Mouse (Mus musculus): ENCODE measurements at regions not wholly inside any gene's neighbourhood (a gene's known extent, or its start where the extent isn't known, plus 50 kb on each side); places are given as distances from the start of the nearest gene placed in this dataset.
"Not testable (repeated sequence)": the region's sequence is repeated elsewhere in the genome, so short reads cannot be mapped to it uniquely, and the experiment has no call there.

- DNase-seq (ENCODE audit: low read depth, low spot score): no peak
Observed at GRCm38 (mm10) chr11:7812436-7812835, 598.7 kb upstream of the Igfbp3 start.

- DNase-seq (ENCODE audit: low read depth, low spot score): peak; percentile 4
Observed at GRCm38 (mm10) chr11:7809741-7810140, 596.0 kb upstream of the Igfbp3 start.

GRCm38 (mm10) chr11:7796373-7796772 lies 582.6 kb upstream of the Igfbp3 start:
- DNase-seq (ENCODE audit: low read depth, low spot score): no peak

- DNase-seq (ENCODE audit: low read depth, low spot score): no peak
Observed at GRCm38 (mm10) chr11:7794206-7794605, 580.5 kb upstream of the Igfbp3 start.

GRCm38 (mm10) chr11:7780476-7781112 lies 566.9 kb upstream of the Igfbp3 start:
- DNase-seq (ENCODE audit: low read depth, low spot score): peak; percentile 27

GRCm38 (mm10) chr11:7775361-7775760 lies 561.6 kb upstream of the Igfbp3 start:
- DNase-seq (ENCODE audit: low read depth, low spot score): not testable (repeated sequence)

- no peak for DNase-seq (ENCODE audit: low read depth, low spot score)
Observed at GRCm38 (mm10) chr11:7765303-7765702, 551.6 kb upstream of the Igfbp3 start.

- DNase-seq (ENCODE audit: low read depth, low spot score): no peak
Observed at GRCm38 (mm10) chr11:7758862-7759467, 545.2 kb upstream of the Igfbp3 start.
